Mouse (Mus musculus): ENCODE data around the gene Glcci1. TPM values are rescaled to one million over a fixed set of nuclear protein-coding genes. Genes with fewer than 3 reads are reported as not detected.

The Glcci1 gene
- polyA plus RNA-seq, 1 experiment from 2014 or later = 19.4 TPM

DNA sequence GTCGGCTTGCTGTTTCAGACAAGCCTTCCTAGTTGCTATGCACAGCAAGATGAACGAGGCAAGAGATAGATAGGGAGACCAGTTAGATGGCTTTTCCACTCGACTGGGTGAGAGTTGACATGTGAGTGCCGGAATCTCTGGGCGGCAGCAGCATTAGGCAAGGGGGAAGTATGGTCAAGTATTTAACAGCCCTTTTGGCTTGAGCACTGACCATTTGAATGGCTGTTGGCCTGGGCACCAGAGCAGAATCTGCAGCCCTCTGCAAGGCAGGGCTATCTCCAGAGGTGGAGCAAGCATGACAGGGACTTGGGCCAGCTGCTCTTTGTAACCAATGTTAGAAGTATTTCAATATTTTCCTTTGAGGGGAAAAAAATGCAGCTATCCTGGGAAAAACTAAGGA lies 36.5 kb upstream of the Glcci1 start:
- H3K4me1 ChIP-seq (ENCODE audit: insufficient read depth) = peaks cover 20% of the 10 kb centered on the region
- no peak overlapping the region for H3K4me3 ChIP-seq (ENCODE audit: low read depth, low read length)

DNA sequence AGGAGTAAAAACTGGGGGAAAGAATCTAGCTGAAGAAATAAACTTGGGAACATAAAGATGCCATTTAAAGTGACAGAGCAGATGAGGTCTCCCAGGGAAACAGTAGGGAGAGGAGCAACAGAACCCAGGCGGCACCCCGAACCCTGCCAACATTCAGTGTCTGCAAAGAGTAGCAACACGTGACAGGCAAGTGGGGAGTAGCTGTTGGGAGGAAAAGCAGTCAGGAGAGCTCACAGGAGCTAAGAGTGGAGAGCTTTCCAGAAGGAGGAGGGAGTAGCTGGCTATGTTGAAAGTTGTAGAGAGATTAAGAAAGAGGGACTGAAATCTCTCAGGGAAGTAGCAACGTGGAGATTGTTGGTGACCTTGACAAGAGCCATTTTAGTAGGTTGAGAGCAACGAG lies 35.9 kb upstream of the Glcci1 start:
- no peak for TF ChIP-seq CTCF (IDR thresholded peaks at IDR 0.05; ENCODE audit: low read depth)
- Histone ChIP-seq H3K4me1 (ENCODE audit: insufficient read depth) (peaks cover 20% of the 10 kb centered on the region), H3K27me3 (ENCODE audit: insufficient read depth, low read length) (no peaks in the 10 kb centered on the region), H3K36me3 (ENCODE audit: insufficient read depth) (no peaks in the 10 kb centered on the region), H3K4me2 (no peak overlapping the region), H3K27ac (ENCODE audit: low read depth) (peak overlapping the region; percentile 76), H3K9ac (no peak overlapping the region), H3K9me3 (ENCODE audit: low read depth, low read length) (no peaks in the 10 kb centered on the region), H3K4me3 (ENCODE audit: low read depth, low read length) (no peak overlapping the region)
- ATAC-seq (ENCODE audit: insufficient read depth) = peak; percentile 38
- DNase-seq = peak; percentile 32
- 26% methylated on average over 5 of the region's 5 CpGs for WGBS

More for the DNA sequence above, 36.5 kb upstream of the Glcci1 start:
- ATAC-seq (ENCODE audit: insufficient read depth) = peak; percentile 57
- Histone ChIP-seq H3K27ac (ENCODE audit: low read depth) (peak overlapping the region; percentile 76), H3K4me2 (no peak overlapping the region), H3K36me3 (ENCODE audit: insufficient read depth) (no peaks in the 10 kb centered on the region), H3K9me3 (ENCODE audit: low read depth, low read length) (no peaks in the 10 kb centered on the region), H3K9ac (no peak overlapping the region), H3K27me3 (ENCODE audit: insufficient read depth, low read length) (no peaks in the 10 kb centered on the region)
- 12% methylated on average over 5 of the region's 5 CpGs for WGBS
- DNase-seq = peak; percentile 68
- no peak for TF ChIP-seq CTCF (IDR thresholded peaks at IDR 0.05; ENCODE audit: low read depth)

DNA sequence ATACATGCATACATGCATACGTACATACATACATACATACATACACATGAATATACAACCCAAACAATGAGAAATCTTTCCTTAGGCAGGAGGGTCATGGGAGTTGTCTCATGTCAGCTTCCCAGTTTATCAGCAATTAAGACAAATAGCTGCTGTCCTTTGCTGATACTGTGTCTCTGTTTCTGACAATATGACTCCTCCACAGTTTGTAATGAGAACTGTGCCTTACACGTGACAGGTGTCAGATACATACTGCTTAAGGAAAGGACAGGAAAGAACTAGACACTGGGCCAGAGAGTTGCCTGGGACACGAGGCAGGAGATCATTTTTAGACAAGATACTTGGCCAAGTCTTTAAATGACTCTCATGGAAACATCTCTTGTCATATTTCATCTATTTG lies 35.1 kb upstream of the Glcci1 start:
- H3K27ac ChIP-seq (ENCODE audit: low read depth) = no peak overlapping the region
- H3K36me3 ChIP-seq (ENCODE audit: insufficient read depth) = no peaks in the 10 kb centered on the region
- H3K4me2 ChIP-seq = no peak overlapping the region
- no peak for TF ChIP-seq CTCF (IDR thresholded peaks at IDR 0.05; ENCODE audit: low read depth)
- no peak overlapping the region for H3K4me3 ChIP-seq (ENCODE audit: low read depth, low read length)
- 52% methylated on average over 3 of the region's 3 CpGs for WGBS
- no peaks in the 10 kb centered on the region for H3K27me3 ChIP-seq (ENCODE audit: insufficient read depth, low read length)
- no peak for DNase-seq
- no peaks in the 10 kb centered on the region for H3K9me3 ChIP-seq (ENCODE audit: low read depth, low read length)
- ATAC-seq (ENCODE audit: insufficient read depth) = no peak
- no peak overlapping the region for H3K9ac ChIP-seq
- peaks cover 26% of the 10 kb centered on the region for H3K4me1 ChIP-seq (ENCODE audit: insufficient read depth)

DNA sequence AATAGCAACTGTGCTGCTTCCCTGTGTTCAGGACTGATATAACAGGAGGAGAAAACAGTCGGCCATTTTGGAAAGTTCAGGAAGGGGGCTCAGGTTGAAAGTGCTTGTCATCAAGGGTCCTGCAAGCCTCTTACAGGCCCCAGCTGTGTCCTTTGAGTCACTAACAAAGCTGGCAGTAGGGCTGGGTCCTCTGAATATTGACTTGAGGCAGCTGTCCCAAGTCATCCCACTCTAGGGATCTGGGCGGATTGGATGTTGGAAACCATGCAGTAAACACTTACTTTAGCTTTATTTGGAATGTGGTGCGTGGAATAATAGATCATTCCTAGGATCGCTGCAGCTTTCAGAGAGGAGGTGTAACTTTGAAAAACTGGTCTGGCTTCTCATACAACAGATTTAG lies 34.6 kb upstream of the Glcci1 start:
- ATAC-seq (ENCODE audit: insufficient read depth) (peak; percentile 73), DNase-seq (peak; percentile 69)
- H3K27me3 ChIP-seq (ENCODE audit: insufficient read depth, low read length) = no peaks in the 10 kb centered on the region
- no peak overlapping the region for H3K9ac ChIP-seq
- H3K4me2 ChIP-seq = no peak overlapping the region
- peaks cover 27% of the 10 kb centered on the region for H3K4me1 ChIP-seq (ENCODE audit: insufficient read depth)
- no peak overlapping the region for H3K27ac ChIP-seq (ENCODE audit: low read depth)
- H3K9me3 ChIP-seq (ENCODE audit: low read depth, low read length) = no peaks in the 10 kb centered on the region
- H3K36me3 ChIP-seq (ENCODE audit: insufficient read depth) = no peaks in the 10 kb centered on the region
- 37% methylated on average over 4 of the region's 4 CpGs for WGBS
- no peak for TF ChIP-seq CTCF (IDR thresholded peaks at IDR 0.05; ENCODE audit: low read depth)
- H3K4me3 ChIP-seq (ENCODE audit: low read depth, low read length) = no peak overlapping the region

DNA sequence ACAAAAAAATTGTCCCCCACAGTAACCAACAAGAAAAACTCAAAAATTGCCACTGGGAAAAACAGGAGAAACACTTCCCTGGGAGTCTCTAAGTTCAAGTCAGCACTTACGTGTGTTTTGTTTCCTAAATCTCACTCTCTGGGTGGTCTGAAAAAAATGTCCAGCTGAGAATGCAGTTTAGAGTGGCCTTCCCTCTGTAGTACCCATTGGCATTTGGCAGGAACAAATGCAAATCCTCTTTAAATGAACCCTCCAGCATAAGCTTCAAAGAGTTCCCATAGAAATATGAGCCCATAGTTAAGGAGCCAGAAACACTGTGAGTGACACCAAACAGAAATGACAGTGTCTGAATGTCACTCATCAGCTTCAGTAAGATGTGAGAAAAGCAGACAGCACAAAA lies 30.2 kb upstream of the Glcci1 start:
- no peak overlapping the region for H3K9ac ChIP-seq
- no peak overlapping the region for H3K27ac ChIP-seq (ENCODE audit: low read depth)
- H3K4me1 ChIP-seq (ENCODE audit: insufficient read depth) = peaks cover 11% of the 10 kb centered on the region
- H3K36me3 ChIP-seq (ENCODE audit: insufficient read depth) = no peaks in the 10 kb centered on the region
- TF ChIP-seq CTCF (IDR thresholded peaks at IDR 0.05; ENCODE audit: low read depth) = no peak
- no peak overlapping the region for H3K4me3 ChIP-seq (ENCODE audit: low read depth, low read length)
- 32% methylated on average over 1 of the region's 1 CpGs for WGBS
- H3K27me3 ChIP-seq (ENCODE audit: insufficient read depth, low read length) = no peaks in the 10 kb centered on the region
- H3K4me2 ChIP-seq = no peak overlapping the region
- H3K9me3 ChIP-seq (ENCODE audit: low read depth, low read length) = no peaks in the 10 kb centered on the region
- DNase-seq = peak; percentile 68
- ATAC-seq (ENCODE audit: insufficient read depth) = peak; percentile 45

DNA sequence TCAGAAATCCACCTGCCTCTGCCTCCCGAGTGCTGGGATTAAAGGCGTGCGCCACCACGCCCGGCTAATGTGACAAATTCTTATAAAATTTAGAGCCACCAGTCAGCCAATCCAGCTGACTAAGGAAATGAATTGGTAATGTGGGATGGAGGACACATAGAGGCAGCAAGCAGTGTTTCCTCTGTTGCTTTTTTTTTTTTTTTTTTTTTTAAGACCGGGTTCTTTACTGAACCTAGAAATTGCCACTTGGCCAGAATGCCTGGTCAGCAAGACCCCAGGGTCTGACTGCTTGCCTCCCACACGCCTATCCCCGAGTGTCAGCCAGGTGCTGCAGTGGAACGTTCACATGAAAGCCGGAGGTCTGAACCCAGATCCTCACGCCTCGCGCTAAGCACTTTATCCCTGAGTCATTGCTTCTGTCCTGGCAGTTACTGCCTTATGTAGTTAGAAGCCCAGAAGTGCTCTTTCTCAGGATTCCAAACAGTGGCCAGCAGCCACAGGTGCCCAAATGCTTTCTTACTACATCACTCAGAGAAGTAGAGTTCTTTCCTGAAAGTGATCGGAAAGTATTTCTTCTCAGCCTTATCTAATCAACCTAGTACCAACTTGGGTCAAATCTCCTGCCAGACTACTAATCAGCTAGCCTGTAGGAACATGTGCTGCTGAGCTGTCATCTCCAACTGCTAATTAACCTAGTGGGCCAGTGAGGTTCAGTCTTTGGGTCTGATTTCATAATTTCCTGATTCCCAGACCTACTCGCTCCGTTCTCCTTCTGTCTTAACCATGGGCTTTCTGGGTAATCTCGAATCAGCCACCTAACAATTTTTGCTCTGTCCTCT lies 24.7 kb upstream of the Glcci1 start:
- Histone ChIP-seq H3K4me1 (ENCODE audit: insufficient read depth) (no peaks in the 10 kb centered on the region), H3K9ac (no peak overlapping the region), H3K27me3 (ENCODE audit: insufficient read depth, low read length) (no peaks in the 10 kb centered on the region), H3K27ac (ENCODE audit: low read depth) (no peak overlapping the region), H3K36me3 (ENCODE audit: insufficient read depth) (no peaks in the 10 kb centered on the region), H3K4me2 (no peak overlapping the region), H3K4me3 (ENCODE audit: low read depth, low read length) (no peak overlapping the region), H3K9me3 (ENCODE audit: low read depth, low read length) (no peaks in the 10 kb centered on the region)
- no peak for TF ChIP-seq CTCF (IDR thresholded peaks at IDR 0.05; ENCODE audit: low read depth)
- DNase-seq (no peak), ATAC-seq (ENCODE audit: insufficient read depth) (no peak)
- 84% methylated on average over 17 of the region's 17 CpGs for WGBS

DNA sequence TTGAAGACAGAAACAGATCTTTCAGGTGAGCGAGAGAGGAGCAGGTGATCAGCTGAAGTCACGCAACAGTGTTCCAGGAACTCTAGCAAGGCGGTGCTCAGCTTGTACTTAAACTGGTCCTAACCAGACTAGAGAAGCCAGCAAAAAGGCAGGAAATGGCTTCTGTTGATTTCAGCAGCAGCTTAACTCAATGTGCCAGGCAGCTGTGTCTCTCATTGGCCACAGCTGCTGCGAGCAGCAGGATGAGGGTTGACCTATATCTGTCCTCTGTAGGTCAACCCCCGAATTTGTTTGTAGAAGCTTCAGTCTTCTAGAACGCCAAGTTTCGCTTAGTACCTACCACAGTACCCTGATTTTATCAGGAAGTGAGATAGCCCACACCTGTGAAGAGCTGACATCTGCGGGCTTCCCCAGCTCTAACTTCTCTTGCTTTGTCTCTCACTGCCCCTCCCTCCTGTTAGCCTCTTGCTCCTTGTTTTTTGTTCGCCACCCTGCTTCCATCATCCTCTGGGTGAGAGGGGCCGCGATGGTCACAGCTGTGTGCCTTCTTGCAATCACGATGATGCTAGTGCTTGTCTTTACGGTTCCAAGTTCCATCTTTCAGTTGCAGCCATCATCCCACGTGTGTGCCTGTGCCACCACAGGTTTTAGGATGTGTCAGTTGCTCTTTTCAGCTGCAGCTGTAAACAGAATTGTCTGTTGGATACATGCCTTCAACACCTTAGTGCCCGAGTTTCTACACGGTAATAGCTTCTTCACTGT lies 23.8 kb upstream of the Glcci1 start:
- Histone ChIP-seq H3K27ac (ENCODE audit: low read depth) (no peak overlapping the region), H3K36me3 (ENCODE audit: insufficient read depth) (no peaks in the 10 kb centered on the region), H3K9ac (no peak overlapping the region), H3K4me2 (no peak overlapping the region), H3K4me3 (ENCODE audit: low read depth, low read length) (no peak overlapping the region), H3K9me3 (ENCODE audit: low read depth, low read length) (no peaks in the 10 kb centered on the region), H3K27me3 (ENCODE audit: insufficient read depth, low read length) (no peaks in the 10 kb centered on the region), H3K4me1 (ENCODE audit: insufficient read depth) (no peaks in the 10 kb centered on the region)
- WGBS = 55% methylated on average over 16 of the region's 16 CpGs
- peak; percentile 91 for ATAC-seq (ENCODE audit: insufficient read depth)
- no peak for TF ChIP-seq CTCF (IDR thresholded peaks at IDR 0.05; ENCODE audit: low read depth)
- peak; percentile 69 for DNase-seq
